13 mouse cellular contexts compared by ENCODE assay signal in the genomic region with DNA sequence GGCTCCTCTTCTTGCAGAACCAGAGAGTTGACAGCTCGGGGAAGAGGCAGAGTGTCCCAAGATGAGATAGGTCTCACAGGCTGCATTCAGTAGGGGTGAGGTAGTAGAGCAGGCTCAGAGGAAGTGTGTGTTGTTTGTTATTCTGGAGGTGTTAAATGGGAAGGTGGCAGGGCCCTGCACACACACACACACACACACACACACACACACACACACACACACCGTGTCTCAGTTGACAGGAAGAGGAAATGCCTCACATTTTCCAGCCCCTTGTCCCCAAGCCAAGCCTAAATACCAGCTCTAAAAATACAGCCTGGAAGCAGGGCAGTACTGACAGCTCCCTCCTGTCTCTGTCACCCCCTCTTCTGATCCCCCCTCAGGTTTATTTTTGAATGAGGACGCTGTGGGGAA.
DNase-seq lines count a peak whose midpoint lies in the region; TF ChIP-seq lines count a peak whose summit lies in the region.
"Had no signal": no experiment of that assay in that cellular context is flagged by ENCODE, and none has a peak within 500 bp of the region (broad histone marks: within the 10 kb centered on the region; RNA-seq: fewer than 3 reads in every experiment).

No protein-coding gene starts in this region.

- H3K4me1 ChIP-seq in lung, adult 2 months (ENCODE audit: control insufficient read depth, insufficient read depth, low read length): peaks cover 3% of the 10 kb centered on the region; the same call in 1 of the 2 replicates
- no peaks in the 10 kb centered on the region for H3K4me1 ChIP-seq in midbrain, embryonic 10.5 days
- H3K4me1 ChIP-seq: hindbrain, embryonic 15.5 days had no signal

- WGBS in lung, adult 2 months: 17% methylated on average over 3 of the region's 3 CpGs
- 48% methylated on average over 3 of the region's 3 CpGs for WGBS in midbrain, embryonic 10.5 days

- no peak overlapping the region for H3K4me3 ChIP-seq in lung, adult 2 months (replicated peaks; ENCODE audit: extremely low read depth, low read depth, low read length)
- H3K4me3 ChIP-seq in midbrain, embryonic 10.5 days: no peak overlapping the region
- H3K4me3 ChIP-seq: hindbrain, embryonic 15.5 days; myocyte had no signal

- no peak for TF ChIP-seq CTCF in lung, adult 2 months (IDR thresholded peaks at IDR 0.05; ENCODE audit: insufficient read depth, low read length)

- no peak for TF ChIP-seq POLR2A in lung, adult 2 months (IDR thresholded peaks at IDR 0.05; ENCODE audit: borderline replicate concordance, extremely low read depth, low read depth, low read length)

- H3K36me3 ChIP-seq in midbrain, embryonic 10.5 days: no peaks in the 10 kb centered on the region
- H3K36me3 ChIP-seq: G1E; hindbrain, embryonic 15.5 days had no signal

- no peak overlapping the region for H3K27ac ChIP-seq in midbrain, embryonic 10.5 days (replicated peaks)
- H3K27ac ChIP-seq: hindbrain, embryonic 15.5 days had no signal

- H3K27me3 ChIP-seq in midbrain, embryonic 10.5 days (ENCODE audit: low read depth, poor library complexity, severe bottlenecking): no peaks in the 10 kb centered on the region
- H3K27me3 ChIP-seq: hindbrain, embryonic 15.5 days had no signal

- H3K9me3 ChIP-seq in midbrain, embryonic 10.5 days (replicated peaks): no peaks in the 10 kb centered on the region
- H3K9me3 ChIP-seq: G1E; hindbrain, embryonic 15.5 days had no signal

- peak; percentile 9 to 27 for DNase-seq in adrenal gland, postnatal 36 days
- peak; percentile 66 for DNase-seq in gastrocnemius, postnatal 14 days
- peak; percentile 44 to 48 for DNase-seq in heart, postnatal 36 days
- peak; percentile 22 for DNase-seq in lung, adult 2 months
- DNase-seq in midbrain, embryonic 10.5 days (ENCODE audit: low spot score): no peak
- no peak for DNase-seq in spleen, postnatal 14 days (ENCODE audit: low spot score in 2 of 2)
- DNase-seq in layer of hippocampus, adult 8-10 months (ENCODE audit: low spot score in 2 of 2): no peak
- DNase-seq: liver; right cerebral cortex, postnatal 25 days; thymus, postnatal 25 days had no signal

- intact Hi-C loops in gastrocnemius, postnatal 14 days (cut with DNase I; ENCODE audit: low total_unique reads): loop anchor here (10.0 kb wide), 1 partner anchor 135 kb away; no protein-coding TSS in a partner anchor
- intact Hi-C loops in heart, postnatal 36 days (cut with DNase I): no loop called here

Comparison
In these comparisons a context has a peak if more than half of its experiments do, and no peak if none do; other contexts are left out.
1. DNase-seq: peak in adrenal gland, postnatal 36 days (2 of 2), gastrocnemius, postnatal 14 days (single experiment), heart, postnatal 36 days (2 of 2) and lung, adult 2 months (single experiment); none in midbrain, embryonic 10.5 days (single experiment), spleen, postnatal 14 days (0 of 2) and layer of hippocampus, adult 8-10 months (0 of 2).